Mouse (Mus musculus) kidney, adult 2 months (tissue): ENCODE measurements at regions not wholly inside any gene's neighbourhood (a gene's known extent, or its start where the extent isn't known, plus 50 kb on each side); places are given as distances from the start of the nearest gene placed in this dataset.

Experiments used
- CTCF ChIP-seq: fragments of 200-500 bp; conservative IDR thresholded peaks from 2 replicates; pipeline ENCODE4 v1.5.1; 2011; ENCODE audit warnings: low read depth, mild to moderate bottlenecking, control low read depth, low read length, moderate library complexity, mixed read lengths; ENCODE audit not compliant: insufficient read depth, insufficient read length
- POLR2A ChIP-seq: fragments of 200-500 bp; IDR thresholded peaks from one replicate; pipeline ENCODE4 v1.6.1; 2011; ENCODE audit warnings: low read depth, low read length, control low read depth

DNA sequence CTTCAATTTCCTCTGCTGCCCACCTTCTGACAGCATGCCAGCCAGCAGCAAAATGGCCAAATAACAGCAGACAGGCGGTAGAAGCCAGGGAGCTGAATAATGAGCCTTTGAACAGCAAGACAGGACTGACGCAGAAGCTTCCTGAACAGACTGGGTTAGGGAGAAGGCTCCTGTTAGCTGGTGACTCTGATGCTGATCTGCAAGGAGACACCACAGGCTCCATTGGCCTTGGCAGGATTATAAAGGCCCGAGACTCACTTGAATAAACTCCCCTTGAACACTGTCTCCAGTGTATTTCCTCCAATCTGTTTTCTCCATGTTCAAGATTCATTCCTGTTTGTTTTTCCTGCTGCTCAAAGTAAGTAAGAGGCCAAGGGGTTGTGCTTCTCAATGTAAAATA lies 74.1 kb upstream of the Snrpb2 start:
- TF ChIP-seq CTCF (no peak), POLR2A (no peak)
